Mouse (Mus musculus): Measurements from ENCODE around the gene Cavin1. TPM values are rescaled to one million over a fixed set of nuclear protein-coding genes. Genes with fewer than 3 reads are reported as not detected.

Cavin1 gene
- total RNA-seq, 2 experiments from 2014 or later, result 22.6 to 22.8 TPM

DNA sequence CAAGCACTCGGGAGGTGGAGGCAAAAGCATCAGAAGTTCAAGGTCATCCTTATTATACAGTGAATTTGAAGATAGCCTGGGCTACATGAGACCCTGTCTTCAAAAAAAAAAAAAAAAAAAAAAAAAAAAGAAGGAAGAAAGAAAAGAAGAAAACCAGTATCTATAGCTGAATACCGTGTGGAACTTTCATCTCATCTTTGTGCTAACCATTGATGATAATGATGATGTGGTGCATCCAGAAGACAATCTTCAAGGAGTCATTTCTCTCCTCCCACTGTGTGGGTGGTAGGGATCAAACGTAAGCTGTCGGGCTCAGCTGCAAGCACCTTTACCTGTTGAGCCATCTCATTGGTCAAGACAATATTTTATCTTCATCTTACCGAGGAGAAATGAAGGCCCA is 52.7 kb downstream of the Cavin1 start:
- no peak for DNase-seq
- intact Hi-C loops (cut with DNase I), result no loop called here

DNA sequence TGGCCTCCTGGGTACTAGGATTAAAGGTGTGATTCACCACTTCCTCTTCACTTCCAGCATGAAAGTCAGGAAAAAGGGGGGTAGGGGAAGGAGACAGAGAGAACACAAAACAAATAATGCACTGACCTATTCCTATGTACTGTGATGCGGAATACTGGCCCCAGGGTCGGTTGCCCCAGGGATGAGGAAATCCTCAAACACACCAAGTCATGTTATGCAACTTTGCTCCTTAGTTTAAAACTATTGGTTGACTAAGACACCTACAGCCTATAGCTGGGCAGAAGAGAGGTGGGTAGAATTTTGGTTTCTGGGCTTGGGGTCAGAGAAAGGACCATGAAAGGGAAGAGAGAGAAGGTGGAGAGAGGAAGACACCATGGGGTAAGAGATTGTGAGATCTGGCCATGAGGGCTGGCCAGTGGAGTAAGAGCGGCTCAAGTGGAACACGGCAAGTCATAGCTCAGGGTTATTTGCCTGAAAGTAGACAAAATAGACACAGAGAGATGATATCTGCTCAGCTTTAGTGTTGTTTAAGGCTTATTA is 54.2 kb downstream of the Cavin1 start:
- no peak for DNase-seq
- intact Hi-C loops (cut with DNase I), result no loop called here

DNA sequence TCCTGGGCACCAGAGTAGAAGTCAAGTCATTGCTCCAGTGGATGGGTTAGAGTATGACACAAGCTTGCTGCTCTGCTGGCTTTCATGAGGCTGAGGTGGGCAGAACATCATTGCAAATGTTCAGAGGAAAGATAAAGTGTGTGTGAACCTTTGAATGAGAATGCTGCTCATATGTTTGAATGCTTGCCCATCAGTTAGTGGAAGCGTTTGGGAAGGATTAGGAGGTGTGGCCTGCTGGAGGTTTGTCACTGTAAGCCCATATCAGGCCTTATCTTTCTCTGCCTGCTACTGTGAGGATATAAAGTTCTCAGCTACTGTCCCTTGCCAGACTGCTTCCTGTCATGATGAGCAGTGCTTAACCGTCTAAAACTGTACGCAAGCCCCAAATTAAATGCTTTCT is 55.6 kb downstream of the Cavin1 start:
- DNase-seq, result no peak
- intact Hi-C loops (cut with DNase I), result no loop called here

DNA sequence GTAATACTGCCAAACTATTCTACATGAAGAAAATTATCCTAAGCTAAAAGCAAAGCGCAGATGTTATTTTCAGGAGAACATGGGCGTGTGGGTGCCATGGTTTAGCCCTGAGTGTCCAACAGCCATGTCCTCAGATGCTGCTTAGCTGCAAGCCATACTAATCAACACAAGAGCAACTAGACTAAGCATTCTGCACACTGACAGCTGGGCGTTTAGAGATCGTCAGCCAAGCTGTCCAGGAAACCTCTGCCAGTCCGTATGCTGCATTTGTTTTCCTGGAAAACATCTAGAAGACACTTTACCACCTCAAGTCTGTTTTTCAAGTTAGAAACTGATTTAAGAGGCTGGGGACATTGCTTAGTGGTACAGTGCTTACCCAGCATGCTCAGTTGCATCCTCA is 56.3 kb downstream of the Cavin1 start:
- intact Hi-C loops (cut with DNase I), result no loop called here

DNA sequence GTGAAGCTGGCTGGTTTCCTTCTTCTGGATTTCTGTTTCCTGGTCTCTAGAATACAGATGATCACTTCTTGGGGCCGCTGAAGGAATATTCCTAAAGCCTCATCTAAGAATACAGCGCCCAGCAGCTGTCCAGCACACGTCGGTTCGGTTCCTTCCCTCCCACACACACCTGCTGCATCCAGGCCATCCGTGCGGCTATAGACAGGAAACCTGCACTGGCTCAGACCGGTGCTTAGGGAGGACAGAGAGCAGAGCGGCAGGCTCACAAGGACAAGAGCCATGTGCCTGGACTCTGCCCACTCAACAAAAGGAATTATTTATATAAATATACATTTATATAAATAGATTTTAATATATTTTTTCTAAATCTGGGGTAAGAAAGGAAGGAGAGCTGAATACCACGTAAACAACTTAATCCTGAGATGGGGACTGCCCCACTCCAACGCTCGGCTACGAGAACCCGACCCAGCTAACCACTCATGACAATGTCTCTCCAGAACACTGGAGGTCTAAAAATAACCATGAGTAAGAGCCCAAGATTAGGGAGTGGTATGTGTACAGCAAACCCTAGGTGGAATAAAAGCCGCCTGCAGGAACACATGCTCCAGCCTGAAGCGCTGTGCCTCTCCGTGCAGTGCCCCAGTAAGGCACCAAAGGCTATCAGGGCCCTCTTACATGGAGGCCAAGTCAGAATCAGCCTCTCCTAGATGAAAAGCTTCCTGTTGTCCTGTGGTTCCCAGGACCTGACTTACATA is 58.1 kb downstream of the Cavin1 start:
- intact Hi-C loops (cut with DNase I), result no loop called here
- DNase-seq, result no peak

More for the DNA sequence above, 56.3 kb downstream of the Cavin1 start:
- DNase-seq, result no peak

DNA sequence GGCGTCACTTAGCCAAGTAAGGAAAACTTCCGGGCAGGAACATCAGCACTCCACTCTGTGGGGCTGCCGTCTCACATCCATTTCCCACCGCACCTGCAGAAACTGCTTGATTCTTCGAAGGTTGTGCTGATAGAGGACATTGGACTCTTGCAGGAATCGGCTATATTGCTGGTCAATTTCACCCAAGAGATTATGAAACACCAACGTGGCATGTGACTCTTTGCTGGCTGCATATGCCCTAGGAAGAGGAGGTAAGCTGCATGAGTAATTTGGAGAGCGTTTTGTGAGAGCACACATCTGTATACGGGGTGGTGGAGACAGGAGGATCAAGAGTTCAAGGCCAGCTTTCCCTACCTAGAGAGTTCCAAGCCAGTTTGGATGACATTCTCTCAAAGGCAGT is 62.1 kb downstream of the Cavin1 start:
- DNase-seq, result no peak
- intact Hi-C loops (cut with DNase I), result no loop called here

DNA sequence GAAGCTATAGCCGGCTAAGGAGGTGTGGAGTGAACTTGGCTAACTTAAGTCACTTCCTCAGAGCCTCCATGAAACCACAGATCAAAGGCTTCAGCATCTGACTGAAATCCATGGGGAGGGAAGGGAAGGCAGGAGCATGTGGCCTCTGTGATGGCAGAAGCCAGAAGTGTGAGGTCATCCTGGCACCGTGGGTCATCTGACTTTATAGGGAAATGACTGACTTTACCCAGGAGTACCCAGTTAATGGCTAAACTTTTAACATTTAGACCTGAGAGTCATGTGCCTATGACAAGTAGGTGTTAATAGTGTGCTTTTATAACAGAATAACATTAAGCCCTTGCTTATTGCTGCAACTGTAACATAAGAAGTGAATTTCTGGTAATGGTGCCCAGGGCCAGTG is 62.6 kb downstream of the Cavin1 start:
- no peak for DNase-seq
- intact Hi-C loops (cut with DNase I), result no loop called here

DNA sequence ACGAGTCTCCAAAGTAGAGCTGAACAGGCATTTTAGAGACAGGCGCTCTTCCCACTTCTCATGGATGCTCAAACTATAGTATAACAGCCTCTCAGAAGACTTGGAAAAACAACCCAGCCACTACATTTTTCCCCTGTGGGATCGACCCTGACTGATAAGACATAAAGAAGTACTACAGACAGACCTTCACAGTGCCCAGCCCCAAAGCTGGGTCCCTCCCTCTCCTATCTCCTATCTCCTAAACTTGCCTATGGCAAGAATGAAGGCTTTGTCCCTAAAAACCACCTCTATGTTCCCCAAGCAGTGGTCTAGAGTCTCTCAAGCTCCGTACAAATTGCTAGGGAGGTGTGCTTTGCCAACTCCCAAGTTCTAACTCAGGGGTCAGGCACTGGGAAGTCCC is 63.8 kb downstream of the Cavin1 start:
- intact Hi-C loops (cut with DNase I), result no loop called here
- no peak for DNase-seq

Other genes starting within 250 kb of the Cavin1 start
- 100 to 1,000 TPM; 168 to 174 TPM for gene Rab5c, start 232.7 kb downstream of the Cavin1 start, total RNA-seq (2021)
- 10 to 100 TPM; 11.2 to 12.4 TPM for gene Kcnh4, start 210.9 kb downstream of the Cavin1 start, total RNA-seq (2021)
- not detected for gene Hcrt, start 208.0 kb downstream of the Cavin1 start, total RNA-seq (2021)
- gene Ghdc, start 199.9 kb downstream of the Cavin1 start, total RNA-seq (2021), result 1 to 10 TPM; 5.5 to 7.2 TPM
- gene Stat5b, start 120.2 kb downstream of the Cavin1 start, total RNA-seq (2021), result 10 to 100 TPM in 1 of 2 experiments, 1 to 10 TPM in 1; 9.6 to 11.8 TPM
- gene Stat5a, start 111.5 kb downstream of the Cavin1 start, total RNA-seq (2021), result 1 to 10 TPM in 1 of 2 experiments, under 1 TPM in 1; 0.98 to 1.2 TPM
- 10 to 100 TPM; 32.4 to 36.7 TPM for gene Stat3, start 31.3 kb downstream of the Cavin1 start, total RNA-seq (2021)
- 100 to 1,000 TPM; 257 to 302 TPM for gene Atp6v0a1, start 38.6 kb upstream of the Cavin1 start, total RNA-seq (2021)
- 1 to 10 TPM; 8.3 to 9.6 TPM for gene Naglu, start 99.1 kb upstream of the Cavin1 start, total RNA-seq (2021)
- gene Hsd17b1, start 107.5 kb upstream of the Cavin1 start, total RNA-seq (2021), result under 1 TPM; 0.52 to 0.76 TPM
- 10 to 100 TPM; 28.3 to 32.0 TPM for gene Coasy, start 111.7 kb upstream of the Cavin1 start, total RNA-seq (2021)
- 10 to 100 TPM; 39.0 to 47.3 TPM for gene Mlx, start 116.4 kb upstream of the Cavin1 start, total RNA-seq (2021)
- 1 to 10 TPM; 7.7 to 9.1 TPM for gene Psmc3ip, start 124.5 kb upstream of the Cavin1 start, total RNA-seq (2021)
- gene Retreg3, start 149.0 kb upstream of the Cavin1 start, total RNA-seq (2021), result 10 to 100 TPM; 48.9 to 49.2 TPM
- 10 to 100 TPM; 42.9 TPM for gene Tubg1, start 149.1 kb upstream of the Cavin1 start, total RNA-seq (2021)
- gene Tubg2, start 185.0 kb upstream of the Cavin1 start, total RNA-seq (2021), result 10 to 100 TPM; 38.6 to 41.6 TPM
- gene Cntnap1, start 199.6 kb upstream of the Cavin1 start, total RNA-seq (2021), result 1 to 10 TPM; 4.8 to 7.4 TPM
- gene Plekhh3, start 200.5 kb upstream of the Cavin1 start, total RNA-seq (2021), result 1 to 10 TPM; 5.6 to 6.1 TPM
- gene Ccr10, start 204.6 kb upstream of the Cavin1 start, total RNA-seq (2021), result not detected

All from left cerebral cortex, postnatal 4 days (tissue).